Mouse (Mus musculus): ENCODE data around the gene Pank4. TPM values are rescaled to one million over a fixed set of nuclear protein-coding genes. Genes with fewer than 3 reads are reported as not detected.

Gene Pank4
- polyA plus RNA-seq, 1 experiment from 2014 or later = 30.4 TPM

- Histone ChIP-seq H3K27ac (no peak overlapping the region), H3K4me3 (replicated peaks; ENCODE audit: low read depth, low read length) (no peak overlapping the region), H3K4me1 (replicated peaks; ENCODE audit: insufficient read depth, low read length) (no peaks in the 10 kb centered on the region), H3K4me2 (ENCODE audit: low read length) (no peak overlapping the region), H3K9me3 (replicated peaks; ENCODE audit: low read length) (no peaks in the 10 kb centered on the region), H3K36me3 (ENCODE audit: insufficient read depth, low read length) (no peaks in the 10 kb centered on the region), H3K9ac (ENCODE audit: low read depth, low read length) (no peak overlapping the region), H3K27me3 (ENCODE audit: insufficient read depth, low read length) (no peaks in the 10 kb centered on the region)
- no peak for ATAC-seq (replicated peaks; ENCODE audit: low FRiP score, low read depth)
- WGBS = 67% methylated on average over 7 of the region's 7 CpGs
- no peak for DNase-seq (ENCODE audit: low spot score)
- no peak for TF ChIP-seq CTCF (IDR thresholded peaks at IDR 0.05; ENCODE audit: low read depth)
Measured at GRCm38 (mm10) chr4:155022228-155022855, 58.4 kb downstream of the Pank4 start.

GRCm38 (mm10) chr4:155024170-155025010 lies 60.5 kb downstream of the Pank4 start:
- no peaks in the 10 kb centered on the region for H3K4me1 ChIP-seq (replicated peaks; ENCODE audit: insufficient read depth, low read length)
- H3K9me3 ChIP-seq (replicated peaks; ENCODE audit: low read length) = no peaks in the 10 kb centered on the region
- no peaks in the 10 kb centered on the region for H3K27me3 ChIP-seq (ENCODE audit: insufficient read depth, low read length)
- ATAC-seq (replicated peaks; ENCODE audit: low FRiP score, low read depth) = no peak
- H3K27ac ChIP-seq = no peak overlapping the region
- 88% methylated on average over 11 of the region's 11 CpGs for WGBS
- H3K4me3 ChIP-seq (replicated peaks; ENCODE audit: low read depth, low read length) = no peak overlapping the region
- DNase-seq (ENCODE audit: low spot score) = no peak
- no peaks in the 10 kb centered on the region for H3K36me3 ChIP-seq (ENCODE audit: insufficient read depth, low read length)
- TF ChIP-seq CTCF (IDR thresholded peaks at IDR 0.05; ENCODE audit: low read depth) = no peak
- H3K4me2 ChIP-seq (ENCODE audit: low read length) = no peak overlapping the region
- H3K9ac ChIP-seq (ENCODE audit: low read depth, low read length) = no peak overlapping the region

Other genes starting within 250 kb of the Pank4 start
- gene Ttc34, start 126.7 kb upstream of the Pank4 start, polyA plus RNA-seq (2015; fragmentation: Nextera tagmentation; extraction: Ambion mirVana) = 0.30 and 0.34 TPM in 2 replicates
- not detected in 2 replicates for gene Mmel1, start 94.5 kb upstream of the Pank4 start, polyA plus RNA-seq (2015; fragmentation: Nextera tagmentation; extraction: Ambion mirVana)
- gene Fam213b, start 65.0 kb upstream of the Pank4 start, polyA plus RNA-seq (2015; fragmentation: Nextera tagmentation; extraction: Ambion mirVana) = 40.6 and 42.0 TPM in 2 replicates
- gene Tnfrsf14, start 35.6 kb upstream of the Pank4 start, polyA plus RNA-seq (2015; fragmentation: Nextera tagmentation; extraction: Ambion mirVana) = 0.75 and 1.3 TPM in 2 replicates
- 5.8 and 6.2 TPM in 2 replicates for gene Hes5, start 3.2 kb upstream of the Pank4 start, polyA plus RNA-seq (2015; fragmentation: Nextera tagmentation; extraction: Ambion mirVana)
- gene Plch2, start 92.7 kb downstream of the Pank4 start, polyA plus RNA-seq (2015; fragmentation: Nextera tagmentation; extraction: Ambion mirVana) = 2.1 and 2.3 TPM in 2 replicates
- 18.3 and 19.7 TPM in 2 replicates for gene Pex10, start 102.9 kb downstream of the Pank4 start, polyA plus RNA-seq (2015; fragmentation: Nextera tagmentation; extraction: Ambion mirVana)
- gene Rer1, start 122.3 kb downstream of the Pank4 start, polyA plus RNA-seq (2015; fragmentation: Nextera tagmentation; extraction: Ambion mirVana) = 194 and 205 TPM in 2 replicates
- 7.0 and 7.6 TPM in 2 replicates for gene Morn1, start 122.5 kb downstream of the Pank4 start, polyA plus RNA-seq (2015; fragmentation: Nextera tagmentation; extraction: Ambion mirVana)

Data from kidney, postnatal 0 days (tissue).